Mouse (Mus musculus) forebrain, postnatal 0 days (tissue): ENCODE results near the gene Snta1. TPM values are rescaled to one million over a fixed set of nuclear protein-coding genes. Genes with fewer than 3 reads are reported as not detected.

Experiments
- ATAC-seq: fragments of 200-750 bp; cut with Nextera tagmentation; 2 replicates; pipeline ENCODE4 v1.8.0; 2017; ENCODE audit warnings: mild to moderate bottlenecking, moderate library complexity
- DNase-seq: peaks from one replicate; pipeline ENCODE4 v3.0.0-alpha.2; 2015
- H3K27ac ChIP-seq: fragments of 300-500 bp; sonication (generic); 2 replicates; pipeline ENCODE4 v1.5.1; 2014; ENCODE audit warnings: low read depth, mild to moderate bottlenecking, antibody characterized with exemption, low read length, moderate library complexity, mixed read lengths
- H3K27me3 ChIP-seq: fragments of 300-500 bp; sonication (generic); 2 replicates; pipeline ENCODE4 v1.6.1; 2014; ENCODE audit warnings: mild to moderate bottlenecking, low read length, mixed read lengths; ENCODE audit not compliant: insufficient read depth
- H3K36me3 ChIP-seq: fragments of 300-500 bp; sonication (generic); 2 replicates; pipeline ENCODE4 v1.6.1; 2014; ENCODE audit warnings: mild to moderate bottlenecking, moderate library complexity; ENCODE audit not compliant: insufficient read depth
- H3K4me1 ChIP-seq: fragments of 300-500 bp; sonication (generic); 2 replicates; pipeline ENCODE4 v1.6.1; 2014; ENCODE audit warnings: antibody characterized with exemption; ENCODE audit not compliant: insufficient read depth
- H3K4me2 ChIP-seq: fragments of 300-500 bp; sonication (generic); 2 replicates; pipeline ENCODE4 v1.6.1; 2014; ENCODE audit warnings: low read depth, mild to moderate bottlenecking, moderate library complexity
- H3K4me3 ChIP-seq: fragments of 300-500 bp; sonication (generic); 2 replicates; pipeline ENCODE4 v1.5.1; 2014; ENCODE audit warnings: low read depth, low read length, mixed read lengths
- H3K9ac ChIP-seq: fragments of 300-500 bp; sonication (generic); 2 replicates; pipeline ENCODE4 v1.6.1; 2014; ENCODE audit warnings: mild to moderate bottlenecking
- H3K9me3 ChIP-seq: fragments of 300-500 bp; sonication (generic); 2 replicates; pipeline ENCODE4 v1.6.1; 2016; ENCODE audit warnings: low read length
- CTCF ChIP-seq: sonication (generic); IDR thresholded peaks from 2 replicates; pipeline ENCODE4 v1.5.1; 2016; ENCODE audit warnings: antibody characterized with exemption, control low read depth, low read depth
- WGBS: fragments of 180-500 bp; shearing (Covaris S2); extraction: QIAGEN DNeasy Blood & Tissue Kit; methylation state at CpG from one replicate; pipeline ENCODE4 v1.1.7; 2014; 5-methylcytosine and 5-hydroxymethylcytosine counted together
- polyA plus RNA-seq: library from polyadenylated mRNA; unstranded; fragments of >200 nt; fragmentation: Nextera tagmentation; extraction: Ambion mirVana; gene quantifications from 2 replicates; pipeline ENCODE4 v1.2.1, GENCODE M21; 2015
- total RNA-seq: library from RNA; depleted of rRNA; stranded (reverse); fragments of >200 nt; gene quantifications from 2 replicates; pipeline ENCODE4 v1.2.3, GENCODE M21; 2014

The Snta1 gene
- total and polyA plus RNA-seq, 2 experiments from 2014 or later = 15.8 to 25.3 TPM

GRCm38 (mm10) chr2:154432696-154433095, 24.8 kb upstream of the Snta1 start:
- Histone ChIP-seq H3K9me3 (no peaks in the 10 kb centered on the region), H3K9ac (no peak overlapping the region), H3K36me3 (no peaks in the 10 kb centered on the region), H3K27ac (no peak overlapping the region), H3K4me3 (no peak overlapping the region), H3K27me3 (no peaks in the 10 kb centered on the region), H3K4me1 (peaks cover 7% of the 10 kb centered on the region; the same call in 1 of the 2 replicates), H3K4me2 (no peak overlapping the region)
- TF ChIP-seq CTCF = no peak
- DNase-seq = no peak
- 76% methylated on average over 2 of the region's 2 CpGs for WGBS
- no peak for ATAC-seq

- DNase-seq (no peak), ATAC-seq (no peak)
- TF ChIP-seq CTCF = no peak
- WGBS = 90% methylated on average over 2 of the region's 2 CpGs
- H3K27me3 ChIP-seq = no peaks in the 10 kb centered on the region
- H3K4me1 ChIP-seq = peaks cover 7% of the 10 kb centered on the region
- no peak overlapping the region for H3K9ac ChIP-seq
- no peak overlapping the region for H3K4me2 ChIP-seq
- no peaks in the 10 kb centered on the region for H3K36me3 ChIP-seq
- no peak overlapping the region for H3K4me3 ChIP-seq
- H3K27ac ChIP-seq = no peak overlapping the region
- H3K9me3 ChIP-seq = no peaks in the 10 kb centered on the region
Observed at GRCm38 (mm10) chr2:154430566-154430965, 22.7 kb upstream of the Snta1 start.

- peaks cover 7% of the 10 kb centered on the region for H3K4me1 ChIP-seq
- ATAC-seq = no peak
- no peaks in the 10 kb centered on the region for H3K9me3 ChIP-seq
- no peak for TF ChIP-seq CTCF
- H3K27ac ChIP-seq = no peak overlapping the region
- no peak overlapping the region for H3K4me3 ChIP-seq
- WGBS = 23% methylated on average over 17 of the region's 17 CpGs
- no peaks in the 10 kb centered on the region for H3K36me3 ChIP-seq
- H3K9ac ChIP-seq = no peak overlapping the region
- no peak for DNase-seq
- H3K4me2 ChIP-seq = no peak overlapping the region
- H3K27me3 ChIP-seq = no peaks in the 10 kb centered on the region
Observed at GRCm38 (mm10) chr2:154427853-154428360, 20.0 kb upstream of the Snta1 start.

- Histone ChIP-seq H3K9me3 (no peaks in the 10 kb centered on the region), H3K27me3 (no peaks in the 10 kb centered on the region), H3K36me3 (no peaks in the 10 kb centered on the region), H3K27ac (peak overlapping the region; percentile 86), H3K4me2 (peak overlapping the region; percentile 65), H3K4me3 (peak overlapping the region; percentile 36), H3K9ac (peak overlapping the region; percentile 74), H3K4me1 (peaks cover 7% of the 10 kb centered on the region)
- no peak for ATAC-seq
- DNase-seq = no peak
- no peak for TF ChIP-seq CTCF
- WGBS = 33% methylated on average over 11 of the region's 11 CpGs
Observed at GRCm38 (mm10) chr2:154426905-154427852, 19.3 kb upstream of the Snta1 start.

GRCm38 (mm10) chr2:154426188-154426904, 18.4 kb upstream of the Snta1 start:
- 2% methylated on average over 25 of the region's 25 CpGs for WGBS
- DNase-seq (peak; percentile 61), ATAC-seq (peak; percentile 79)
- Histone ChIP-seq H3K27ac (peak overlapping the region; percentile 86), H3K4me1 (peaks cover 11% of the 10 kb centered on the region), H3K4me2 (peak overlapping the region; percentile 65), H3K4me3 (peak overlapping the region; percentile 36), H3K9me3 (no peaks in the 10 kb centered on the region), H3K27me3 (no peaks in the 10 kb centered on the region), H3K36me3 (no peaks in the 10 kb centered on the region), H3K9ac (peak overlapping the region; percentile 74)
- no peak for TF ChIP-seq CTCF

- no peaks in the 10 kb centered on the region for H3K27me3 ChIP-seq
- peaks cover 12% of the 10 kb centered on the region for H3K4me1 ChIP-seq
- no peak for DNase-seq
- TF ChIP-seq CTCF = peak; percentile 43; the same call in 1 of the 2 replicates
- no peak overlapping the region for H3K4me3 ChIP-seq
- no peaks in the 10 kb centered on the region for H3K36me3 ChIP-seq
- no peak overlapping the region for H3K27ac ChIP-seq
- no peak for ATAC-seq
- 90% methylated on average over 3 of the region's 3 CpGs for WGBS
- no peaks in the 10 kb centered on the region for H3K9me3 ChIP-seq
- H3K9ac ChIP-seq = no peak overlapping the region
- H3K4me2 ChIP-seq = no peak overlapping the region
Observed at GRCm38 (mm10) chr2:154425522-154425921, 17.6 kb upstream of the Snta1 start.
